Mouse (Mus musculus) macrophage (primary cell): ENCODE data around the gene Cntnap2. TPM values are rescaled to one million over a fixed set of nuclear protein-coding genes. Genes with fewer than 3 reads are reported as not detected.
"Not testable (repeated sequence)": the region's sequence is repeated elsewhere in the genome, so short reads cannot be mapped to it uniquely, and the experiment has no call there.

Experiments used
- H3K27ac ChIP-seq: fragments of 350-480 bp; formaldehyde crosslinking; 2 replicates; pipeline ENCODE4 v1.9.0; 2021
- H3K36me3 ChIP-seq: fragments of 350-480 bp; formaldehyde crosslinking; 2 replicates; pipeline ENCODE4 v1.9.0; 2021; ENCODE audit errors: inconsistent target
- H3K4me3 ChIP-seq: fragments of 350-480 bp; formaldehyde crosslinking; 2 replicates; pipeline ENCODE4 v1.9.0; 2021; ENCODE audit errors: inconsistent target
- H3K79me2 ChIP-seq: fragments of 350-480 bp; formaldehyde crosslinking; 2 replicates; pipeline ENCODE4 v1.9.0; 2021; ENCODE audit errors: inconsistent target
- WGBS: methylation state at CpG from one replicate; pipeline ENCODE4 v1.1.7; 2026; ENCODE audit warnings: inconsistent platforms; ENCODE audit not compliant: missing documents; 5-methylcytosine and 5-hydroxymethylcytosine counted together
- polyA plus RNA-seq: library from polyadenylated mRNA; stranded (reverse); fragments of 250-400 nt; gene quantifications from 3 replicates; pipeline ENCODE4 v1.2.4, GENCODE M21; 2018; ENCODE audit warnings: inconsistent platforms

The Cntnap2 gene
- polyA plus RNA-seq, 1 experiment from 2014 or later, result not detected

DNA sequence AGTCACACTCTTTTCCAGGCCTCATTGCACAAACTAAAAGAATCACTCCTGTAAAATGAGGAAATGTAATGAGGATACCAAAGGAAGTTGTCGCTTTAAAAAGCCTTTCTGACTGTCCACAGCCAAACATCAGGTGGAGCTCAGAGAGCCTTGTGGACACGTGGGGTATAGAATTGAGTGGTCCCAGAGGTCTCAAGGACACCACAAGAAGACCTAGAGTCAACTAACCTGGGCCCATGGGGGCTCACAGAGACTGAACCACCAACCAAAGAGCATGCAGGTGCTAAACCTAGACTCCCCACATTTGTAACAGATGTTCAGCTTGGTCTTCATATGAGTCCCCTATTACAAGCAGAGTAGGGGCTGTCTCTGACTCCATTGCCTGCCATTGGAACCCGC is 2117.0 kb downstream of the Cntnap2 start:
- not testable (repeated sequence) for H3K4me3 ChIP-seq, H3K36me3 ChIP-seq, H3K27ac ChIP-seq, H3K79me2 ChIP-seq
- WGBS, result 49% methylated on average over 3 of the region's 3 CpGs

DNA sequence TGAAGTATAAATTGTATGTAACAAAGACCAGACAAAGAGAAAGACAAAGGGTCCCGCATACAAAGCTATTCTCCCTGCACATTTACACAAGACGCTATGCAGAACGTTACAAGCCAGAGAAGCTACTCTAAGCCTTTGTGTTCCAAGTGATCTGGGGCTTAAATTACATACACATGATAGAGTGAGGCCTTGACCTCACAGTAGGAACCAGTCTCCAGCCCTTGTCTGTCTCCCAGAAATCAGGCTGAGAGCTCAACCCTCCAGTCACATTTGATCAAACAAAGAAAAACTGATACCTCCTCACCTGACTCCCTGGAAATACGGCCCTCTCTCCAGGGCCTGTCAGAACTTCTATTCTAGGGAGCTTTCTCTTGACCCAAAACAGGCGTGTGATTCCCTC is 2122.2 kb downstream of the Cntnap2 start:
- H3K27ac ChIP-seq, H3K36me3 ChIP-seq, H3K4me3 ChIP-seq, H3K79me2 ChIP-seq: not testable (repeated sequence)
- 100% methylated on average over 5 of the region's 5 CpGs for WGBS

DNA sequence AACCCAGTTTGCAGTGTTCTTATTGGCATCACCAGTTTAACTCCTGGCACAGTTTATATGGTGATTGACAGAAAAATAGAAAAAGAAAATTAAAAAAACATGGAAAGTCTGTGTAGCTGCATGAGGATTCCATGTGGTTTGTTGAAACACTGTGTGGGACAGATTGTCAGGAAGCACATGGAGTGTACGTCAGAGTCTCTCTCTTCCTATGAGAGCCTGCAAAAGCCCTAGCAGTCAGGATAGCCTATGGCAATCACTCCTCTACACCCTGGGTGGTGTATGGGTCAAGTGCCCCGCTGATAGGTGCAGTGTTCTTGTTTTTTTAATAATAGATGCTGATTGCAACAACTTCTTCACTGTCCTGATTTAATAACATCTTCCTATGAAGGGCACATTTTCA is 2123.1 kb downstream of the Cntnap2 start:
- H3K79me2 ChIP-seq, result no peaks in the 10 kb centered on the region
- WGBS, result 87% methylated on average over 2 of the region's 2 CpGs
- H3K36me3 ChIP-seq, result no peaks in the 10 kb centered on the region
- H3K4me3 ChIP-seq, result no peak overlapping the region
- H3K27ac ChIP-seq, result no peak overlapping the region

DNA sequence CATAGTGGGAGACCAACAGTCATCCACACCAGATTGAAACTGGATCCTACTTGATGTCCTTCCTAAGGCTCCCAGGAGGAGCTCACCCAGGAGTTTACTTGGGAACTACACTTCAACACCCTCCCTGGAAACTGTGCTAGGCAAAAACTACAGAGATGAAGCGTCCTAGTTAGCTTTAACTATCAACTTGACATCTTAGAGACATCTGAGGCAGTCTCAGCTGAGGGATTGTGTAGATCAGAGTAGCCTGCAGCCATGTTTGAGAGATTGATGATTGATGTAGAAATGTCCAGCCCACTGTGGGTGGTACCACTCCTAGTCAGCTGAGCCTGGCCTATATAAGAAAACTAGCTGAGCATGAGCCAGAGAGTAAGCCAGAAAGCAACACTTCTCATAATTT is 2123.6 kb downstream of the Cntnap2 start:
- 80% methylated on average over 1 of the region's 1 CpGs for WGBS
- Histone ChIP-seq H3K4me3 (no peak overlapping the region), H3K79me2 (no peaks in the 10 kb centered on the region), H3K27ac (no peak overlapping the region), H3K36me3 (no peaks in the 10 kb centered on the region)

DNA sequence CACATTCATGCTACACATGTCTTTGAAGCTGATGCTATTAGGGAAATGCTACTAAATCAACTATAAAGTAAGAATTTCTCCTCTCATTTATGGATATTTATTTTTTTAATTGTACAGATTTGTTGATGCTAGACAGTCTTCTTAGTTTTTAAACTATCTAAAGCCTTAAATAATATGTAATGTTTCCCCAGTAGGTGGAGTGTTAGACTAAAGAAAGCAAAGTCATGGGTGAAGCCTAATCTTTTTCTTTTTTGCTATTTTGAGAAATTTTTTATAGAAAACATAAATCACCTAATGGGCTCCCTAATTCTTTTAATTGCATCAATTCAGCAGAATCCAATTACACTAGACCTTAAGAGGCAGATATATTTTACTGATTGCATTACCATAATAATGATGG is 2124.7 kb downstream of the Cntnap2 start:
- not testable (repeated sequence) for H3K79me2 ChIP-seq, H3K4me3 ChIP-seq, H3K36me3 ChIP-seq, H3K27ac ChIP-seq

DNA sequence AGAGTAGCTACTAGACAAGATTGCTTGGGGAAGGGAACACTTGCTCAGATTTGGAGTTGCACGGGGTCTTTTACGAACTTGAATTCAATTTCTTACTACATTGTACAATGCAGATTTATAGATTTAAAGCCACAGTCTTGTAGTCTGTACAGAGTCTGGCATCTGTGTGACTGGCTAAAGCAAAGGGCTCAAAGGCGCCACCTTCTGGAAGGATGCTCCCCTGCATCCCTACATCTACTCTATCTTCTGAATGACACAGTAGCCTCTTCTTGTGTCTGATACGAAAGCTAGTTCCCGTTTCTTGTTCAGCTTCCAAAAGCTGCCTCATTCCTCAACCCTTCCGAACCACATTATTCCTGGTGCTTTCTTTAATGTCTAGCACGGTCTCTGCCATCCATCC is 2129.0 kb downstream of the Cntnap2 start:
- no peak overlapping the region for H3K4me3 ChIP-seq
- no peak overlapping the region for H3K27ac ChIP-seq
- no peaks in the 10 kb centered on the region for H3K36me3 ChIP-seq
- WGBS, result 49% methylated on average over 7 of the region's 7 CpGs
- H3K79me2 ChIP-seq, result no peaks in the 10 kb centered on the region

DNA sequence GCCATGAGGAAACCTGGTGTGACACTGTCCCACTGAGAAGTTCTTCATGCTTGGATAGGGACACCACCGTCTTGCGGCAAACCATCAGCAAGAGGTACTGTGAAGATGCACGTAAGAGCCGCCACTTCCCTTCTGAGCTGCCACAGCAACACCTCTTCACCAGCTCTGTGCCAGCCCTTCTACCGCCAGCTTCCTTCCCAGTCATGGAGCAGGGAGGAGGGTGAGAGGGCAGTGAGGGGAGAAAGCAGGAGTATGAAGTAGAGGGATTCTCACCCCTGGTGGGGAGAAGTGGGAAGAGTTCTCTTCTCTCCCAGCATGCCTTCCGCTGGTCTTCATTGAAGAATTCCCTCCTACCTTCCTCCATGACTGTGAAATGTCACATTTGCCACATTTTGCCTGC is 2129.4 kb downstream of the Cntnap2 start:
- WGBS, result 75% methylated on average over 6 of the region's 6 CpGs
- H3K36me3 ChIP-seq, H3K27ac ChIP-seq, H3K4me3 ChIP-seq, H3K79me2 ChIP-seq: not testable (repeated sequence)

DNA sequence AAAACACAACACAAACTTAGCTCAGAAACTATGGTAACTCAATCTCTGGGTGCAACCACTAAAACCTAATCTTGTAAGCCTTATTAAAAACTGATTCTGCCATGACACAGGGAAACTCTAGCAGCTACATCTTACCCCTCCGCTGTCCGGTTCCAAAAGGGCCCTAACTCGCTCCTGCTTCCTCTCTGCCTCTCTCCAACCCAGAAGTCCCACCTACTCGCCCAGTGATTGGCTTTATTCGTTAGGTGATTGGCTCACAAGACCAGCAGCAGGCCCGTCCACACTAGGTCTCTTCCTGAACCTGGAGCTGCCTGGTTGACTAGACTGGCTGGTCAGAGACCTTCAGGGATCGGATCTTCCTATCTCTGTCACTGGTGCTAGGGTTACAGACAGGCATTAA is 2131.1 kb downstream of the Cntnap2 start:
- no peaks in the 10 kb centered on the region for H3K79me2 ChIP-seq
- H3K4me3 ChIP-seq, result no peak overlapping the region
- H3K36me3 ChIP-seq, result no peaks in the 10 kb centered on the region
- no peak overlapping the region for H3K27ac ChIP-seq
- WGBS, result 90% methylated on average over 7 of the region's 7 CpGs

DNA sequence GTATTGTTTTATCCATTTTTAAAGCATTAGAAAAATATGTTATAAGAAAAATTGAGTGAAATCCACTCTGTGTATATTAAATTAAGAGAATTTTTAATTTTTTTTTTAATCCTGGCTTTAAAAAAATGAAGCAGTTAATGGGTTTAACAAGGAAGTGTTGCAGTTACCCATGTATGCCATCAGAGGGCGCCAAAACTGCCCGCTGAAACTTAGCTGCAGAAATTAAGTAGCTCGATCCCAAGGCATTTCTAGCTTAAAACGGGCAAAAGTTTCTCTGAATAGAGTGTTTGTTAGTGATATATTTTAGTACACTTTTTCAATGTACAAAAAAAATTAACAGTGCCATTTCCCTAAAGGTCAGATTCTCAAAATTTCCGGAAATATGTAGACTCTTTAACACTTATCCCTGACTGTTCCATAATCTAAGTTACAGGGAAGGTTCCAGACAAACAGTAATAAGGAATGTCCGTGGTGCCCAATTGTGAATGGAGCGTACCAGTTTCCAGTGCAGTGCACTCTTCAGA is 2132.2 kb downstream of the Cntnap2 start:
- H3K79me2 ChIP-seq, result no peaks in the 10 kb centered on the region
- H3K36me3 ChIP-seq, result no peaks in the 10 kb centered on the region
- no peak overlapping the region for H3K27ac ChIP-seq
- H3K4me3 ChIP-seq, result no peak overlapping the region
- WGBS, result 36% methylated on average over 7 of the region's 7 CpGs

DNA sequence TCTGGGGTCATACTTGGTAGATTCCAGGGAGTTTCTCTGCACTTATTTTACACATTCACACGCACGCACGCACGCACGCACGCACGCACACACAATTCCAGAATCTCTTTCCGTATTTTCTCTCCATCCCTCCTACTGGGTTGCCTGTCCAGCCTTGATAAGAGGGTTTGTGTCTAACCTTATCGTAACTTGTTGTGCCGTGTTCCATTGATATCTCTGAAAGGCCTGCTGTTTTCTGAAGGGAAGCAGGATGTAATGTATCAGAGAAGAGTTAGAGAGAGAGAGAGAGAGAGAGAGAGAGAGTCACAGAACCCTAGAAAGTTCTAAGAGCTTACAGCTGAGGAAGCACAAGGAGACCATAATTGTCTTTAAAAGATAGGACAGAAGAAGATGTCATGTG is 2132.8 kb downstream of the Cntnap2 start:
- no peaks in the 10 kb centered on the region for H3K79me2 ChIP-seq
- no peaks in the 10 kb centered on the region for H3K36me3 ChIP-seq
- no peak overlapping the region for H3K4me3 ChIP-seq
- 89% methylated on average over 9 of the region's 10 CpGs for WGBS
- H3K27ac ChIP-seq, result no peak overlapping the region

DNA sequence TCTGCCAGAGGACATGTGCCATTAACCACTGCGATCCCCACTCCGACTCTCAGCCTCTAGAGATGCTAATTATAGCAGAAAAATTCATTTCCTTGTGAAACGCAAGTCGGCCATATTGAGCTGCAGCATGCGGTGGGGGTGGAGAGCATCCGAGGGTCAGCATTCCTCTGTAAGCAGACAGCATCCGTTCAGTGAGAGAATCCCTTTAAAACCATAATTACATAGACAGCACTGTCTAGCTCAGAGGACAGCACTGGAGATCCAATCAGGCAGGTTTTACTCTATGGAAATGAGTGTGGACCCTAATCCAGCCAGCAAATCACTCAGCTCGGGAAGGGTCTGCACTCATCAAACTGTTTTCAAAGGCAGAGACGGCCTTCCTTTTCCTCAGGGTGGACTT is 2133.3 kb downstream of the Cntnap2 start:
- 87% methylated on average over 9 of the region's 9 CpGs for WGBS
- no peak overlapping the region for H3K4me3 ChIP-seq
- no peaks in the 10 kb centered on the region for H3K79me2 ChIP-seq
- H3K27ac ChIP-seq, result no peak overlapping the region
- H3K36me3 ChIP-seq, result no peaks in the 10 kb centered on the region

DNA sequence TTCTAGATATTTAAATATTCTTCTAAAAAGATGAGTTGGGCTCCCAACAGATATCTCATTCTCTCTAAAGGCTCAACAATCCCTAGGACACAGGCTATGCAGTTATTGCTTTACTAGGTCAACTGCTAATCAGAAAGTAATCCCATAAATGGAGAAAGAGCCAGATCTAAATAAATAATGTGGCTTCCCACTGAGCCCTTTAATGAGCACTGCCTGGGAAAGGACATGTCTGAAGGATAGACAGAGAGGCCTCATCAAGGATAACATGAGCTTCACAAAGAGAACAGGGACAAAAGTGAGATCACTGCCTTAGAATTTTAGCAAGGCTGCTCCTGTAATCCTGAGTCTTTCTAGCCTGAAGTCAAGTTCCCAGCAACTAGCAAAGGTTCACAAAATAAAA is 2138.4 kb downstream of the Cntnap2 start:
- no peak overlapping the region for H3K27ac ChIP-seq
- H3K79me2 ChIP-seq, result no peaks in the 10 kb centered on the region
- no peak overlapping the region for H3K4me3 ChIP-seq
- no peaks in the 10 kb centered on the region for H3K36me3 ChIP-seq

DNA sequence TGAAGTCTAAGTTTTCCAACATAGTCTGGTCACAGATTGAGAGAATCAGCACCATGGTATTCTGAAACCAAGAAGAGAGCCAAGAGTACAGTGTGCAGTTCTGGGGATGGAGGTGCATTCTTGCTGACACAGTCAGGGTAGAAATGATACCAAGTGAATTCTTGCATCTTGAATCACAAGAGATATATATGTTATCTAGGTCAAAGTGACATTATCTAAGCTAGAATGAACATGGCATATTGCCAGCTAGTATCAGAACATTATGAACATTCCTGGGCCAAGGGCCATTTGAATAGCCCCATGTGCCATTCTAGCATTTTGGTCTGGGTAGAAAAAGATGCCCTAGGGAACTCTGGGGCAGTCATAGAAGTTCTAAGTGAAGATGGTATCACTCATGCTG is 2141.5 kb downstream of the Cntnap2 start:
- H3K36me3 ChIP-seq, result no peaks in the 10 kb centered on the region
- H3K79me2 ChIP-seq, result no peaks in the 10 kb centered on the region
- H3K27ac ChIP-seq, result no peak overlapping the region
- no peak overlapping the region for H3K4me3 ChIP-seq

DNA sequence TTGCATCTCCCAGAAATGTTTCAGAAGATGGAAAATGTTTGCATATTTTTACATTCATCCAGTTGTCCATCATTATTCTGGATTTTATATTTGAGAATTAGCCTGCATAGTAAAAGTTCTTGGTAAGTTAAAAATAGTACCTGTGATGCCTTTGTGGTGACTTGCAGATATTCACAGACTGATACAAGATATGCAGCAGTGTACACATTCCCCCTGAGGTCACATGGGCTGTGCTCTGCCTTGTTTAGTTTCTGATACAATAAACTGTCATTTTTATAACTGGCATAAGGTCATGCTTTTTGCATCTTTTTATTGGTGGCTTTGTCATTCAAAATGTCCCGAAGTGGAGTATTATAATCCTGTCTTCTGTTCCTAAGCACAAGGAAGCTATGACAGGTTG is 2148.9 kb downstream of the Cntnap2 start:
- no peak overlapping the region for H3K27ac ChIP-seq
- H3K4me3 ChIP-seq, result no peak overlapping the region
- 89% methylated on average over 1 of the region's 1 CpGs for WGBS
- no peaks in the 10 kb centered on the region for H3K36me3 ChIP-seq
- no peaks in the 10 kb centered on the region for H3K79me2 ChIP-seq

DNA sequence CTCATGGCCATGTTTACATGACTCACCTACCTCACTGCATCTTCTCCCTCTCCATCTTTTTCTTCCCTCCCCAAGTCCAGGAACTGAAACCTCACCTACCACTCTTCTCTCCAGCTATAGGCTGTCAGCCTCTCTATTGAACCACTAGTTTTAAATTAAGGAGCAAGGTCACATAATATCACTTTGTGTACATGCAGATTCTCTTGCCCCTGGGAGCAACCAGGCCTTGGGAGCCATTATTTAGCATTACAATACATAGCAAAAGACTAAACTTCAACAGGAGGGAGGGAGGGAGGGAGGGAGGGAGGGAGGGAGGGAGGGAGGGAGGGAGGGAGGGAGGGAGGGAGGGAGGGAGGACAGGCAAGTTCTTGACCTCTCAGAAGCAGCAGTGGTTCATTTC is 2155.6 kb downstream of the Cntnap2 start:
- Histone ChIP-seq H3K4me3 (no peak overlapping the region), H3K27ac (no peak overlapping the region), H3K36me3 (no peaks in the 10 kb centered on the region), H3K79me2 (no peaks in the 10 kb centered on the region)

DNA sequence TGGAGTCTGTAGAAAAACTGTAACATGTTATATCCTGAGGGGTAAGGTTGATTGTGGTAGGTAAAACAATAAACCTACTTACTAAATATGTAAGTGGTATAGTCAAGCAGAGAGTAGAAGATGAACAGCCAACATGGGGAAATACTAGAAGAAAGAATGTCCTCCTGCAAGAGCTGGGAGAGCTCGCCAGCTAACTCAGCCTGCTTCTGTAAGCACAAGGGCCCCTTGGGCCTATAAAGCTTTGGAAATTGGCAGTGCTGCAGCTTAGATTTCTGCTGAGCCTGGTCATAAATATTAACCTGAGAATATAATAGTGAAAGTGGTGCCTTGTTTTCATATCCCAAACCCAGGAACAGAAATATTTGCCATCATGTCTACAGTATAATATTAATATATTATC is 2164.4 kb downstream of the Cntnap2 start:
- H3K79me2 ChIP-seq, H3K27ac ChIP-seq, H3K36me3 ChIP-seq, H3K4me3 ChIP-seq: not testable (repeated sequence)
- 92% methylated on average over 1 of the region's 1 CpGs for WGBS

DNA sequence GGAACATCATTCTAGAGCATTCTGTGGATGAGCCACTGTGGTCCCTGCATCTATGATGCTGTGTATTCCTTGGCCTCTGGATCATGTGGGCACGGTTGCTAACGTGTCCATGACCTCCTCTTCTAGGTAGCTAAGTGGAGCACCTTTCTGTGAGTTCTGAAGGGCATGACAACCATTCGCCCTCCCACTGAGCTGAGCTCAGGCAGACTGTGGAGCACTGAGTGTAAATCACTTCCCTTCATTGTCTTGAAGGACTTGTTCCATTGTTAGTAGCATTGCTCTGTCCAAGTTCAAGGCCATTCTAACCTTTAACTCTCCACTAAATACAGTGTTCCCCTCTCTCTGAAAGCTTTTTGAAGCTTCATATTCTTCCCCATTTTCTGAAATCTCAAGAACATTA is 2166.2 kb downstream of the Cntnap2 start:
- H3K36me3 ChIP-seq, H3K79me2 ChIP-seq, H3K27ac ChIP-seq, H3K4me3 ChIP-seq: not testable (repeated sequence)
- 92% methylated on average over 3 of the region's 3 CpGs for WGBS
